In the genomic region with DNA sequence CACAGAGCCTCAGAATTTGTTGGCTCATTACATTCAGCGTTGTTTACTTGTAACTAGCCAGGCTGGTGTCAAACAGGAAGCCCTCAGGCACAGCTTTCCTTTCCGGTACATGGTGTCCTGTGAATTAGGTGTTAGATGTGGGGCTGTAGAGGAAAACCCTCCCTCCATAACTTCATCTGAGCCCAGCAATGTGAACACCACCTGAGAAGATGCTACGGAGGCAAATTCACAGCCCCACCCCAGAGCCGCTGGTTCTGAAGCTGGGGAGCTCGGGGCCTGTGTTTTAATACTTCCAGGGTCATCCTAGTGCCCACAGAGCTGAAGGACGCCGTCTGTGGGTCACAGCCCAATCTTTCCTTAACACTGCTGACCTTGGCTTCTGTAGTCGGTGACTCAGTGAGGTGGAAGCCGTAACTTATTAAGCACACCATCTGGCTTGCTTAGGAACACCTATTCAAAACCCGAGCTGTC, we compare ENCODE assay signal across 15 mouse cellular contexts. TPM values are rescaled to one million over a fixed set of nuclear protein-coding genes. Genes with fewer than 3 reads are reported as not detected.
DNase-seq lines count a peak whose midpoint lies in the region; ATAC-seq and TF ChIP-seq lines count a peak whose summit lies in the region.
"Had no signal": no experiment of that assay in that cellular context is flagged by ENCODE, and none has a peak within 500 bp of the region (broad histone marks: within the 10 kb centered on the region; RNA-seq: fewer than 3 reads in every experiment).

No protein-coding gene starts in this region.

- H3K4me2 ChIP-seq in kidney, embryonic 16.5 days (replicated peaks; ENCODE audit: low read depth, low read length): no peak overlapping the region
- H3K4me2 ChIP-seq: liver, embryonic 11.5 days; midbrain, embryonic 13.5 days had no signal

- WGBS in kidney, adult 2 months: 37% methylated on average over 10 of the region's 10 CpGs
- 48% methylated on average over 10 of the region's 10 CpGs for WGBS in kidney, embryonic 16.5 days

- peak overlapping the region; percentile 21; the same call in 1 of the 2 replicates for H3K9ac ChIP-seq in ES-Bruce4 (ENCODE audit: low read depth, poor library complexity, severe bottlenecking)
- H3K9ac ChIP-seq in kidney, embryonic 16.5 days (replicated peaks; ENCODE audit: low read length): no peak overlapping the region; the same call in 1 of the 2 replicates
- H3K9ac ChIP-seq: midbrain, embryonic 13.5 days had no signal

- ATAC-seq in CD4-positive, CD25-positive, alpha-beta regulatory T cell, adult 4 months: peak; percentile 76
- ATAC-seq in kidney, embryonic 16.5 days (ENCODE audit: low FRiP score, low TSS enrichment): no peak
- ATAC-seq in erythroid progenitor cell, adult 5-6 weeks (replicated peaks; ENCODE audit: low FRiP score, poor library complexity, severe bottlenecking): no peak
- ATAC-seq: midbrain, embryonic 13.5 days had no signal

- no peak for TF ChIP-seq CTCF in kidney, adult 2 months (conservative IDR thresholded peaks at IDR 0.05; ENCODE audit: insufficient read depth, insufficient read length, low read depth, low read length)
- no peak for TF ChIP-seq CTCF in ES-Bruce4 (IDR thresholded peaks at IDR 0.05; ENCODE audit: low read depth, low read length)

- H3K36me3 ChIP-seq in kidney, adult 2 months (ENCODE audit: control insufficient read depth, insufficient read depth, low read length): no peaks in the 10 kb centered on the region
- no peaks in the 10 kb centered on the region for H3K36me3 ChIP-seq in ES-Bruce4 (ENCODE audit: control insufficient read depth, insufficient read depth, low read length, poor library complexity, severe bottlenecking)
- H3K36me3 ChIP-seq in kidney, embryonic 16.5 days (ENCODE audit: insufficient read depth, low read length): no peaks in the 10 kb centered on the region
- H3K36me3 ChIP-seq: midbrain, embryonic 13.5 days had no signal

- H3K4me1 ChIP-seq in kidney, adult 2 months (ENCODE audit: control insufficient read depth, insufficient read depth, low read length): peaks cover 7% of the 10 kb centered on the region; the same call in 1 of the 2 replicates
- H3K4me1 ChIP-seq in ES-Bruce4 (ENCODE audit: control insufficient read depth, insufficient read depth, low read length): peaks cover 4% of the 10 kb centered on the region
- 0 out of 2 replicates have a peak, but pooled peaks cover 6% of the 10 kb centered on the region for H3K4me1 ChIP-seq in kidney, embryonic 16.5 days (ENCODE audit: insufficient read depth, low read length)

- TF ChIP-seq EP300 in ES-Bruce4 (IDR thresholded peaks at IDR 0.05; ENCODE audit: insufficient read depth, low read depth, low read length): 0 out of 2 replicates have a peak, but pooled peaks have one; percentile 39

- no peak for TF ChIP-seq POLR2A in kidney, adult 2 months (IDR thresholded peaks at IDR 0.05; ENCODE audit: low read depth, low read length)
- no peak for TF ChIP-seq POLR2A in ES-Bruce4 (IDR thresholded peaks at IDR 0.05; ENCODE audit: insufficient read depth, low read length)

- no peaks in the 10 kb centered on the region for H3K27me3 ChIP-seq in kidney, adult 2 months (replicated peaks; ENCODE audit: control insufficient read depth, insufficient read depth, low read length)
- H3K27me3 ChIP-seq in ES-Bruce4 (ENCODE audit: control insufficient read depth, insufficient read depth, low read length, poor library complexity, severe bottlenecking): no peaks in the 10 kb centered on the region
- no peaks in the 10 kb centered on the region for H3K27me3 ChIP-seq in kidney, embryonic 16.5 days (ENCODE audit: insufficient read depth, low read length)
- H3K27me3 ChIP-seq: midbrain, embryonic 13.5 days had no signal

- DNase-seq in kidney, adult 2 months: peak; percentile 70
- no peak for DNase-seq in kidney, postnatal 4 days
- no peak for DNase-seq in embryo, embryonic 9.5 days (ENCODE audit: extremely low spot score)
- DNase-seq: cerebellum, adult 11 months; spleen, adult 18-20 months had no signal

- no peaks in the 10 kb centered on the region for H3K9me3 ChIP-seq in ES-Bruce4 (replicated peaks; ENCODE audit: control insufficient read depth, insufficient read depth, low read length, poor library complexity, severe bottlenecking)
- H3K9me3 ChIP-seq in kidney, embryonic 16.5 days (ENCODE audit: low read length): no peaks in the 10 kb centered on the region
- H3K9me3 ChIP-seq: midbrain, embryonic 13.5 days had no signal

- no peak overlapping the region for H3K4me3 ChIP-seq in kidney, adult 2 months (ENCODE audit: insufficient read depth, low read depth, low read length)
- H3K4me3 ChIP-seq in ES-Bruce4 (ENCODE audit: low read depth, low read length): no peak overlapping the region
- H3K4me3 ChIP-seq in kidney, embryonic 16.5 days (ENCODE audit: low read length): no peak overlapping the region
- H3K4me3 ChIP-seq: midbrain, embryonic 13.5 days had no signal

- peak overlapping the region; percentile 73 for H3K27ac ChIP-seq in kidney, adult 2 months (ENCODE audit: insufficient read depth, low read depth, low read length)
- peak overlapping the region; percentile 73 for H3K27ac ChIP-seq in ES-Bruce4 (ENCODE audit: insufficient read depth, low read length)
- 0 out of 2 replicates have a peak overlapping the region, but pooled peaks have one; percentile 17 for H3K27ac ChIP-seq in kidney, embryonic 16.5 days (ENCODE audit: low read length)
- H3K27ac ChIP-seq: midbrain, embryonic 13.5 days had no signal

RNA-seq across cellular contexts. Expression of gene Rab27a, which starts 10.8 kb away (rescaled TPM):
- 8.0 and 9.4 TPM in 2 replicates for polyA plus RNA-seq in kidney, adult 2 months (2012; rRNA removed)
- 10 to 100 TPM; 34.9 to 86.7 TPM for polyA plus RNA-seq in CD4-positive, CD25-positive, alpha-beta regulatory T cell, adult 4 months (2017; shearing (Covaris generic))
- 16.1 and 18.2 TPM in 2 replicates for polyA plus RNA-seq in ES-Bruce4 (2011; ENCODE audit: insufficient read depth, insufficient read length, low read depth, missing spikeins)
- polyA plus RNA-seq in kidney, embryonic 16.5 days (2015; fragmentation: Nextera tagmentation; extraction: Ambion mirVana): 6.0 and 6.6 TPM in 2 replicates
- 10.5 and 12.3 TPM in 2 replicates for total RNA-seq in erythroid progenitor cell, adult 5-6 weeks (2015; ENCODE audit: low replicate concordance)
- total RNA-seq in erythroid progenitor cell, adult 5-6 weeks (2017; ENCODE audit: low replicate concordance): 12.2 and 13.2 TPM in 2 replicates

RNA-seq across cellular contexts. Expression of gene Pigb, which starts 15.3 kb away (rescaled TPM):
- polyA plus RNA-seq in kidney, adult 2 months (2012; rRNA removed): 10.7 and 10.9 TPM in 2 replicates
- polyA plus RNA-seq in CD4-positive, CD25-positive, alpha-beta regulatory T cell, adult 4 months (2017; shearing (Covaris generic)): 10 to 100 TPM; 14.2 to 22.2 TPM
- 28.9 and 30.0 TPM in 2 replicates for polyA plus RNA-seq in ES-Bruce4 (2011; ENCODE audit: insufficient read depth, insufficient read length, low read depth, missing spikeins)
- 15.4 and 19.9 TPM in 2 replicates for polyA plus RNA-seq in kidney, embryonic 16.5 days (2015; fragmentation: Nextera tagmentation; extraction: Ambion mirVana)
- 6.8 and 14.7 TPM in 2 replicates for total RNA-seq in erythroid progenitor cell, adult 5-6 weeks (2015; ENCODE audit: low replicate concordance)
- total RNA-seq in erythroid progenitor cell, adult 5-6 weeks (2017; ENCODE audit: low replicate concordance): 0.83 and 1.0 TPM in 2 replicates

RNA-seq across cellular contexts. Expression of gene Khdc3, which starts 46.2 kb away (rescaled TPM):
- 0.07 and 0.19 TPM in 2 replicates for polyA plus RNA-seq in kidney, adult 2 months (2012; rRNA removed)
- under 1 TPM in 1 of 2 experiments, not detected in 1; 0.44 TPM for polyA plus RNA-seq in CD4-positive, CD25-positive, alpha-beta regulatory T cell, adult 4 months (2017; shearing (Covaris generic))
- 2.3 and 4.0 TPM in 2 replicates for polyA plus RNA-seq in ES-Bruce4 (2011; ENCODE audit: insufficient read depth, insufficient read length, low read depth, missing spikeins)
- polyA plus RNA-seq in kidney, embryonic 16.5 days (2015; fragmentation: Nextera tagmentation; extraction: Ambion mirVana): not detected in 2 replicates
- total RNA-seq in erythroid progenitor cell, adult 5-6 weeks (2015; ENCODE audit: low replicate concordance): not detected in 2 replicates
- not detected in 2 replicates for total RNA-seq in erythroid progenitor cell, adult 5-6 weeks (2017; ENCODE audit: low replicate concordance)
- polyA plus RNA-seq: liver, embryonic 11.5 days had no signal

RNA-seq across cellular contexts. Expression of gene Gm20509, which starts 46.8 kb away (rescaled TPM):
- not detected in 2 replicates for polyA plus RNA-seq in kidney, adult 2 months (2012; rRNA removed)
- not detected for polyA plus RNA-seq in CD4-positive, CD25-positive, alpha-beta regulatory T cell, adult 4 months (2017; shearing (Covaris generic))
- not detected in 2 replicates for polyA plus RNA-seq in ES-Bruce4 (2011; ENCODE audit: insufficient read depth, insufficient read length, low read depth, missing spikeins)
- not detected in 2 replicates for polyA plus RNA-seq in kidney, embryonic 16.5 days (2015; fragmentation: Nextera tagmentation; extraction: Ambion mirVana)
- not detected in 2 replicates for total RNA-seq in erythroid progenitor cell, adult 5-6 weeks (2015; ENCODE audit: low replicate concordance)
- not detected in 2 replicates for total RNA-seq in erythroid progenitor cell, adult 5-6 weeks (2017; ENCODE audit: low replicate concordance)
- total RNA-seq: hematopoietic stem cell, adult 5-6 weeks; layer of hippocampus, postnatal 10 days; neutrophil, adult 5-6 weeks had no signal
- polyA plus RNA-seq: embryonic facial prominence, embryonic 14.5 days; liver, embryonic 11.5 days; midbrain, embryonic 13.5 days had no signal

RNA-seq across cellular contexts. Expression of gene Rsl24d1, which starts 57.8 kb away (rescaled TPM):
- 17.7 and 24.5 TPM in 2 replicates for polyA plus RNA-seq in kidney, adult 2 months (2012; rRNA removed)
- polyA plus RNA-seq in CD4-positive, CD25-positive, alpha-beta regulatory T cell, adult 4 months (2017; shearing (Covaris generic)): 10 to 100 TPM; 78.8 to 89.1 TPM
- polyA plus RNA-seq in ES-Bruce4 (2011; ENCODE audit: insufficient read depth, insufficient read length, low read depth, missing spikeins): 144 and 146 TPM in 2 replicates
- 109 and 110 TPM in 2 replicates for polyA plus RNA-seq in kidney, embryonic 16.5 days (2015; fragmentation: Nextera tagmentation; extraction: Ambion mirVana)
- 17.3 and 22.6 TPM in 2 replicates for total RNA-seq in erythroid progenitor cell, adult 5-6 weeks (2015; ENCODE audit: low replicate concordance)
- 24.1 and 42.3 TPM in 2 replicates for total RNA-seq in erythroid progenitor cell, adult 5-6 weeks (2017; ENCODE audit: low replicate concordance)

Comparison
In these comparisons a context has a peak if more than half of its experiments do, and no peak if none do; other contexts are left out.
1. H3K27ac ChIP-seq: peak in every context shown above with its lines; median percentile 73 in kidney, adult 2 months; 73 in ES-Bruce4; 17 in kidney, embryonic 16.5 days.